Mouse (Mus musculus) Muller cell, postnatal 12 days (primary cell): ENCODE results near the gene Dnajb8.

Source experiments
- DNase-seq: peaks from one replicate; pipeline ENCODE4 v3.0.0-alpha.2; 2015; ENCODE audit errors: inconsistent ontology term

The Dnajb8 gene

GRCm38 (mm10) chr6:88229221-88229620 is 7.2 kb downstream of the Dnajb8 start:
- DNase-seq = no peak

GRCm38 (mm10) chr6:88231821-88232220 is 9.8 kb downstream of the Dnajb8 start:
- DNase-seq = no peak

GRCm38 (mm10) chr6:88232221-88232620 is 10.2 kb downstream of the Dnajb8 start:
- no peak for DNase-seq

GRCm38 (mm10) chr6:88233996-88234395 is 11.9 kb downstream of the Dnajb8 start:
- no peak for DNase-seq

GRCm38 (mm10) chr6:88235461-88235860 is 13.4 kb downstream of the Dnajb8 start:
- DNase-seq = no peak

GRCm38 (mm10) chr6:88235983-88236382 is 13.9 kb downstream of the Dnajb8 start:
- DNase-seq = no peak

- DNase-seq = no peak
Measured at GRCm38 (mm10) chr6:88236513-88236912, 14.4 kb downstream of the Dnajb8 start.

GRCm38 (mm10) chr6:88242604-88243003 is 20.5 kb downstream of the Dnajb8 start:
- DNase-seq = peak; percentile 70

- no peak for DNase-seq
Measured at GRCm38 (mm10) chr6:88249231-88249630, 27.2 kb downstream of the Dnajb8 start.

GRCm38 (mm10) chr6:88251396-88251795 is 29.3 kb downstream of the Dnajb8 start:
- no peak for DNase-seq

GRCm38 (mm10) chr6:88251798-88252478 is 29.9 kb downstream of the Dnajb8 start:
- DNase-seq = no peak

- no peak for DNase-seq
Measured at GRCm38 (mm10) chr6:88254082-88254481, 32.0 kb downstream of the Dnajb8 start.

GRCm38 (mm10) chr6:88255435-88255834 is 33.4 kb downstream of the Dnajb8 start:
- DNase-seq = no peak

- DNase-seq = no peak
Measured at GRCm38 (mm10) chr6:88259621-88260020, 37.6 kb downstream of the Dnajb8 start.

- DNase-seq = no peak
Measured at GRCm38 (mm10) chr6:88260645-88261044, 38.6 kb downstream of the Dnajb8 start.

- DNase-seq = peak; percentile 87
Measured at GRCm38 (mm10) chr6:88262160-88262559, 40.1 kb downstream of the Dnajb8 start.

- DNase-seq = no peak
Measured at GRCm38 (mm10) chr6:88265355-88265754, 43.3 kb downstream of the Dnajb8 start.

GRCm38 (mm10) chr6:88266055-88266454 is 44.0 kb downstream of the Dnajb8 start:
- no peak for DNase-seq

- no peak for DNase-seq
Measured at GRCm38 (mm10) chr6:88267068-88267467, 45.0 kb downstream of the Dnajb8 start.

- DNase-seq = no peak
Measured at GRCm38 (mm10) chr6:88267970-88268369, 45.9 kb downstream of the Dnajb8 start.

GRCm38 (mm10) chr6:88274623-88275022 is 52.6 kb downstream of the Dnajb8 start:
- DNase-seq = no peak

GRCm38 (mm10) chr6:88276221-88276620 is 54.2 kb downstream of the Dnajb8 start:
- DNase-seq = no peak

- DNase-seq = no peak
Measured at GRCm38 (mm10) chr6:88277242-88277641, 55.2 kb downstream of the Dnajb8 start.

- no peak for DNase-seq
Measured at GRCm38 (mm10) chr6:88278141-88278540, 56.1 kb downstream of the Dnajb8 start.
